Mouse (Mus musculus) ES-CJ7 (cell line): ENCODE results near the gene Lgals9.
"Not testable (repeated sequence)": the region's sequence is repeated elsewhere in the genome, so short reads cannot be mapped to it uniquely, and the experiment has no call there.

Source experiments
- DNase-seq: peaks from one replicate; pipeline ENCODE4 v3.0.0; 2011; ENCODE audit warnings: low read depth, low spot score

The Lgals9 gene

GRCm38 (mm10) chr11:79008007-79008775, 23.4 kb upstream of the Lgals9 start:
- DNase-seq: no peak

- DNase-seq: not testable (repeated sequence)
Measured at GRCm38 (mm10) chr11:79007356-79007755, 22.6 kb upstream of the Lgals9 start.

- peak; percentile 72 for DNase-seq
Measured at GRCm38 (mm10) chr11:79006417-79006816, 21.7 kb upstream of the Lgals9 start.

GRCm38 (mm10) chr11:79005578-79006394, 21.0 kb upstream of the Lgals9 start:
- DNase-seq: no peak

- no peak for DNase-seq
Measured at GRCm38 (mm10) chr11:79003769-79004638, 19.3 kb upstream of the Lgals9 start.

- peak; percentile 94 for DNase-seq
Measured at GRCm38 (mm10) chr11:79003053-79003768, 18.5 kb upstream of the Lgals9 start.

GRCm38 (mm10) chr11:79002551-79002951, 17.8 kb upstream of the Lgals9 start:
- DNase-seq: peak; percentile 98

GRCm38 (mm10) chr11:79001871-79002270, 17.1 kb upstream of the Lgals9 start:
- no peak for DNase-seq

GRCm38 (mm10) chr11:78999118-78999517, 14.4 kb upstream of the Lgals9 start:
- no peak for DNase-seq

DNA sequence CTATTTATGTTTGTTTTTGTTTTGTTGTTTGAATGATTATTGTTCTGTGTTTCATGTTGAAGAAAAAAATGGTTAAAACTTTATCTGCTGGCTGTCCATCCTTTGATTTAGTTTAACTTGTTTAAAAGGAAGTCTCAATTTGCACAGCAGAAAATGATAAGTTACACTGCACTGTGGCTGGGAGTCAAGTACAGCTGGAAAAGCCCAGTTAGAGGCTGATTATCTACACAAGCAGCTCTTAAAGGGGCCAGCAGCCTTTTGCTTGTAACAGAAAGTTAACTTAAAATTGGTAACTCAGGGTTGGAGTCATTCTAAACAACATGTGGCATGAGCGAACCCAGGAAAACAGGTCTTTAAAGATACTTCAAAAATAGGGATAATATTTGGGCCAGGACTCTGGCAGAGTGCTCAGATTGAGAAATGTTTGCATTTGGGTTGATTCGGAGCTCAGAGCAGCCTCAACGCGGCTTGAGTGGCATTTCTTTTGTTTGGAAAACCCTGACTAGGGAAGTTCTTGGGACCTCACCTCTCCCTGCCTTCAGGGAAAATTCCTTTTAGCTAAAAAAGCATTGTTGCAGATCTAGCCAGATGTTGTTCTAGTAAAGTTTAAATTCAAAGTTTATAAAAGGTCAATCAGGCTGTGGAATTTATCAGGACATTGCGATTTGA, 6.3 kb upstream of the Lgals9 start:
- DNase-seq: not testable (repeated sequence)

DNA sequence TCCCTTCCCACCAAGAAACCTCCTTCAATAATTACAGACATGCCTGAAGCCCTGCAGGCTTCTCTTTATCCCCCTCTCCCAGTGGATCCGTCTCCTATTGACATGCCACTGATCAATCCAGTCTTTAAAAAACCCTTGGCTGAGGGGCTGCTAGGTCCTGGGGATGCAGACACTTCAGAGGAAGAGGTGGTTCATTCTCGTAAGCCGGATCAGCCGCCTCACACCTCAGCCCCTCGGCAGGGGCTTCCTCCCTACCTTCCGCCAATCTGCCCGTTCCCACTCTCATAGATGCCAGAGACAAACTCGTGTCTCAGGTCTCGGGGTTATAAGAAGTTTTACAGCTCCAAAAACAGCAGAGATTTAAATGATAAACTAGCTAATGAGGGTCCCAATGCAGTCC, 5.3 kb upstream of the Lgals9 start:
- no peak for DNase-seq

GRCm38 (mm10) chr11:78989206-78989605, 4.5 kb upstream of the Lgals9 start:
- DNase-seq: not testable (repeated sequence)

DNA sequence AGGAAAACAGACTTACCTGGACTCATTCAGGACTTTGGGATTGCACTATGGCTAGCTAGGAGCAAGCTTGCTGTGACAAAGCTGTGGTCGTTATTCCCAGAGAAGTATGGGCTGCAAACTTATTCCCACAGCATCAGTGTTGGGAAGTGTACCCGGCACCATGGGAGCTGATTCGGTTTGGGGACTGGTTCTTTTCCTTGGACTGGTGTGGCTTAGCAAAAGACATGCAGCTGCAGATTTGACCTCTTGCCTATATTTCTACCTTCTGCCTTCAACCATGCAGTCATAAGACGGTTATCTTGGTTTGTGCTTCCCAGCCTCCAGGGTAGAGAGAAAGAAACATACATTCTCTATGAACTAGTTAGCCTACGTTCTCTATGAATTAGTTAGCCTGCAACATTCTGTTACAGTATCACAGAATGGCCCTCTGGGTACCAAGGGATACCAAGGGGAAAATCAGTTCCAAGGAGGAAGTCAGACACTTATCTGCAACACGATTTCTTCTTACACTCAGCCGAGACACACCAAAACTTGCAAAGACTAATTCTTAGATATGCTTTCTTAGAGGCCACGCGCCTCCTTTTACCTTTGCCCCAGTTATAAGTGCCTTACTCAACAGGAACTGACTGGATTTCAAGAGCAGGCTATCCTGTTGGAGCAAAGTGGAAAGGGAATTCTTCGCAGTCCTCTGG, 1.7 kb upstream of the Lgals9 start:
- DNase-seq: no peak

GRCm38 (mm10) chr11:78985505-78985904, 759 bp upstream of the Lgals9 start:
- no peak for DNase-seq

- no peak for DNase-seq
Measured at GRCm38 (mm10) chr11:78983539-78983938, 1.2 kb downstream of the Lgals9 start.

DNA sequence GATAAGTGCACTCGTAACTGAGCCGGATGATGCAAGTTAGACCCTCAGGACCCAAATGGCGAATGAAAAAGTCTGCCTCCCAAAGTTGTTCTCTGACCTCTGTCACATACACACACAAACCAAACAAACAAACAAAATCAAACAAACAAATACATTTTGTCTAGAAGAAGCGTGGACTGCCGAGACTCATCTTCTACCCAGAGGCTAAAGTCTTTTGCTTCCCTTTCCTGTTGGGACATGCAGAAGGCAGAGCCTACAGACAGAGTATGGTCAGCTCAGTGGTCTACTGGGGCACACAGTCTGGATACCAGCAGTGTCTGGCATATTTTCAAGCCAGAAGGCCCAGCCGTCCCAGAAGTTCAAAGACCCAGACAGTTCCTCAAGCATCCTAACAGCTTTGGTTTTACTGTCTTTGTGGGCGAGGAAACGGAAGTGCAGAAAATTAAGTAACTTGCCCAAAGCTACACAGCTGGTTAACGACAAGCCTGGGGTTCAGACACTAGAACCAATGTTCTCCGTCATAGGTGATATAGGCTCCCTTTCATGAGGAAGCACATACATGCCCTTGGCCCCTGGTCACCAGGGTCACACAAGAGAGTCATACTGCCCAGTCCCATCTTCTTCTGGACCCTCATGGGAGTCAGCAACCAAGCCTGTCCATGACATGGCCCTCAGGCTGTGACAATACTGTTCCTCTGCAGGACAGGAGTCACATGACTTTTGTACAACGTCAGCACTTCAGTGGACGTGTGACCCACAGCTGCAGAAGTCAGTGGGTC, 2.0 kb downstream of the Lgals9 start:
- DNase-seq: no peak

DNA sequence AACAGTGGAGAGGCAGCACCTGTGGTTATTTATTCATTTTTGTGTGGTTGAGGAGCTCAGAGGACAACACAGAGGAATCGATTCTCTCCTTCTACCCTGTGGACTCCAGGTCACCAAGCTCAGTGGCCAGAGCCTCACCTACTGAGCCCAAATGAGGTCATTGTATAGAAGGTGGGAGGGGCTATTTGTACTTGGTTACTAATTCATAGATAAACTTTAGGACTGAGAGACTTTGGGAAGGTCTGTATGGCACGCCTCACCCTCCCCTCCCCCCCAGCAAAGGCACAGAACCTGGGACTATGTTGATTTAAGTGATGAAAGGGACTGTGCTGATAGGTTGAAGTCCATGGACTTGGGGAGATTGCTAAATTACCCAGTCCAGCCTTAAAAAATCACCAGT, 2.7 kb downstream of the Lgals9 start:
- DNase-seq: no peak

DNA sequence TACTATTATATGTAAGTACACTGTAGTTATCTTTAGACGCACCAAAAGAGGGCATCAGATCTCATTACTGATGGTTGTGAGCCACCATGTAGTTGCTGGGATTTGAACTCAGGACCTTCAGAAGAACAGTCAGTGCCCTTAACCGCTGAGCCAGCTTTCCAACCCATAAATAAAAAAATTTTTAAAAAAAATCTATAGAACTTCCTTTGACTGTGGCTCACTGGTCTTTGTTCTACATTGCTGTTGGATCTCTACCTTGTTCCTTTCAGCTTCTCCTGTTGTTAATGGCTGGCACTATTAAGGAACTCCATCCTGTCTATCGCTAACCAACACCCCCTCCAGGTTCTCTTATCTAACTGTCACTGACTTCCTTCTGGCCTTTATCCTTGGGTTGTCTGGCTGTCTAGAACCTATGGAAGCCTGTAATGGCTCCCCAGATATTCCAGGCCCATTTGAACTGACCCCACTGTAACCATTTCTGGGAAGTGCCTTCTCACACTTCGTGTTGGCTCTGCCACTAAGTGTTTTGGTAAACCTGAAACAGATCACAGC, 4.6 kb downstream of the Lgals9 start:
- DNase-seq: no peak
